Mouse (Mus musculus) intestine, postnatal 0 days (tissue): ENCODE results near the gene Scel. TPM values are rescaled to one million over a fixed set of nuclear protein-coding genes. Genes with fewer than 3 reads are reported as not detected.

Experiments used
- ATAC-seq: fragments of 200-750 bp; cut with Nextera tagmentation; 2 replicates; pipeline ENCODE4 v1.8.0; 2017; ENCODE audit warnings: mild to moderate bottlenecking, moderate TSS enrichment, moderate library complexity
- H3K27ac ChIP-seq: fragments of 300-500 bp; sonication (generic); 2 replicates; pipeline ENCODE4 v1.5.1; 2014; ENCODE audit warnings: mild to moderate bottlenecking, low read depth, low read length, moderate library complexity
- H3K27me3 ChIP-seq: fragments of 300-500 bp; sonication (generic); replicated peaks from 2 replicates; pipeline ENCODE4 v1.6.1; 2014; ENCODE audit warnings: low read length, mixed read lengths; ENCODE audit not compliant: control insufficient read depth, insufficient read depth
- H3K36me3 ChIP-seq: fragments of 300-500 bp; sonication (generic); 2 replicates; pipeline ENCODE4 v1.6.1; 2014; ENCODE audit warnings: mild to moderate bottlenecking, moderate library complexity; ENCODE audit not compliant: control insufficient read depth, insufficient read depth
- H3K4me1 ChIP-seq: fragments of 300-500 bp; sonication (generic); replicated peaks from 2 replicates; pipeline ENCODE4 v1.6.1; 2014; ENCODE audit warnings: antibody characterized with exemption, low read length, mixed read lengths; ENCODE audit not compliant: control insufficient read depth, insufficient read depth
- H3K4me2 ChIP-seq: fragments of 300-500 bp; sonication (generic); replicated peaks from 2 replicates; pipeline ENCODE4 v1.6.1; 2014; ENCODE audit warnings: low read depth, mild to moderate bottlenecking, moderate library complexity
- H3K4me3 ChIP-seq: fragments of 300-500 bp; sonication (generic); 2 replicates; pipeline ENCODE4 v1.5.1; 2014; ENCODE audit warnings: low read depth, low read length
- H3K9ac ChIP-seq: fragments of 300-500 bp; sonication (generic); 2 replicates; pipeline ENCODE4 v1.6.1; 2014; ENCODE audit warnings: mild to moderate bottlenecking, low read depth, low read length
- H3K9me3 ChIP-seq: fragments of 300-500 bp; sonication (generic); 2 replicates; pipeline ENCODE4 v1.6.1; 2016; ENCODE audit warnings: mixed run types; ENCODE audit not compliant: control insufficient read depth
- CTCF ChIP-seq: sonication (generic); IDR thresholded peaks from 2 replicates; pipeline ENCODE4 v1.5.1; 2016; ENCODE audit warnings: low read depth, mild to moderate bottlenecking, control low read depth, antibody characterized with exemption, moderate library complexity
- WGBS: fragments of 180-500 bp; shearing (Covaris S2); extraction: QIAGEN DNeasy Blood & Tissue Kit; methylation state at CpG from one replicate; pipeline ENCODE4 v1.1.7; 2014; 5-methylcytosine and 5-hydroxymethylcytosine counted together
- polyA plus RNA-seq: library from polyadenylated mRNA; unstranded; fragments of >200 nt; fragmentation: Nextera tagmentation; extraction: Ambion mirVana; gene quantifications from 2 replicates; pipeline ENCODE4 v1.2.1, GENCODE M21; 2015

Scel gene
- polyA plus RNA-seq, 1 experiment from 2014 or later, result 0.48 TPM

GRCm38 (mm10) chr14:103571598-103572320 is 58.6 kb downstream of the Scel start:
- no peak overlapping the region for H3K4me3 ChIP-seq
- H3K9ac ChIP-seq, result no peak overlapping the region
- no peaks in the 10 kb centered on the region for H3K27me3 ChIP-seq
- TF ChIP-seq CTCF, result no peak
- no peaks in the 10 kb centered on the region for H3K4me1 ChIP-seq
- no peaks in the 10 kb centered on the region for H3K36me3 ChIP-seq
- H3K4me2 ChIP-seq, result no peak overlapping the region
- WGBS, result 78% methylated on average over 13 of the region's 13 CpGs
- no peaks in the 10 kb centered on the region for H3K9me3 ChIP-seq
- no peak for ATAC-seq
- no peak overlapping the region for H3K27ac ChIP-seq

GRCm38 (mm10) chr14:103575854-103576253 is 62.7 kb downstream of the Scel start:
- no peak overlapping the region for H3K9ac ChIP-seq
- no peaks in the 10 kb centered on the region for H3K4me1 ChIP-seq
- no peaks in the 10 kb centered on the region for H3K36me3 ChIP-seq
- no peak overlapping the region for H3K27ac ChIP-seq
- no peaks in the 10 kb centered on the region for H3K9me3 ChIP-seq
- no peaks in the 10 kb centered on the region for H3K27me3 ChIP-seq
- 66% methylated on average over 7 of the region's 7 CpGs for WGBS
- TF ChIP-seq CTCF, result no peak
- no peak overlapping the region for H3K4me3 ChIP-seq
- no peak overlapping the region for H3K4me2 ChIP-seq
- ATAC-seq, result no peak

- Histone ChIP-seq H3K4me3 (no peak overlapping the region), H3K36me3 (no peaks in the 10 kb centered on the region), H3K27ac (no peak overlapping the region), H3K9ac (no peak overlapping the region), H3K9me3 (no peaks in the 10 kb centered on the region), H3K27me3 (no peaks in the 10 kb centered on the region), H3K4me2 (no peak overlapping the region), H3K4me1 (no peaks in the 10 kb centered on the region)
- no peak for TF ChIP-seq CTCF
- ATAC-seq, result no peak
Observed at GRCm38 (mm10) chr14:103577011-103577410, 63.9 kb downstream of the Scel start.

- Histone ChIP-seq H3K36me3 (no peaks in the 10 kb centered on the region), H3K9me3 (no peaks in the 10 kb centered on the region), H3K4me3 (no peak overlapping the region), H3K4me2 (no peak overlapping the region), H3K4me1 (no peaks in the 10 kb centered on the region), H3K27ac (no peak overlapping the region), H3K27me3 (no peaks in the 10 kb centered on the region), H3K9ac (no peak overlapping the region)
- no peak for TF ChIP-seq CTCF
- 50% methylated on average over 4 of the region's 4 CpGs for WGBS
- no peak for ATAC-seq
Observed at GRCm38 (mm10) chr14:103586662-103587061, 73.5 kb downstream of the Scel start.

GRCm38 (mm10) chr14:103587208-103587900 is 74.2 kb downstream of the Scel start:
- no peaks in the 10 kb centered on the region for H3K9me3 ChIP-seq
- no peaks in the 10 kb centered on the region for H3K27me3 ChIP-seq
- no peaks in the 10 kb centered on the region for H3K4me1 ChIP-seq
- no peak overlapping the region for H3K4me2 ChIP-seq
- no peak overlapping the region for H3K9ac ChIP-seq
- no peak overlapping the region for H3K4me3 ChIP-seq
- ATAC-seq, result no peak
- no peak overlapping the region for H3K27ac ChIP-seq
- 85% methylated on average over 10 of the region's 10 CpGs for WGBS
- H3K36me3 ChIP-seq, result no peaks in the 10 kb centered on the region
- no peak for TF ChIP-seq CTCF

- H3K4me2 ChIP-seq, result no peak overlapping the region; the same call in 1 of the 2 replicates
- no peaks in the 10 kb centered on the region for H3K4me1 ChIP-seq
- WGBS, result 60% methylated on average over 7 of the region's 7 CpGs
- H3K36me3 ChIP-seq, result no peaks in the 10 kb centered on the region
- H3K9me3 ChIP-seq, result no peaks in the 10 kb centered on the region
- no peak overlapping the region for H3K4me3 ChIP-seq
- H3K27me3 ChIP-seq, result no peaks in the 10 kb centered on the region
- H3K27ac ChIP-seq, result no peak overlapping the region
- no peak for ATAC-seq
- no peak overlapping the region for H3K9ac ChIP-seq
- no peak for TF ChIP-seq CTCF
Observed at GRCm38 (mm10) chr14:103589819-103590218, 76.7 kb downstream of the Scel start.
